Mouse (Mus musculus): Measurements from ENCODE around the gene Cblb. TPM values are rescaled to one million over a fixed set of nuclear protein-coding genes. Genes with fewer than 3 reads are reported as not detected.

The Cblb gene
- total RNA-seq, 2 experiments from 2014 or later: 20.3 to 21.9 TPM

DNA sequence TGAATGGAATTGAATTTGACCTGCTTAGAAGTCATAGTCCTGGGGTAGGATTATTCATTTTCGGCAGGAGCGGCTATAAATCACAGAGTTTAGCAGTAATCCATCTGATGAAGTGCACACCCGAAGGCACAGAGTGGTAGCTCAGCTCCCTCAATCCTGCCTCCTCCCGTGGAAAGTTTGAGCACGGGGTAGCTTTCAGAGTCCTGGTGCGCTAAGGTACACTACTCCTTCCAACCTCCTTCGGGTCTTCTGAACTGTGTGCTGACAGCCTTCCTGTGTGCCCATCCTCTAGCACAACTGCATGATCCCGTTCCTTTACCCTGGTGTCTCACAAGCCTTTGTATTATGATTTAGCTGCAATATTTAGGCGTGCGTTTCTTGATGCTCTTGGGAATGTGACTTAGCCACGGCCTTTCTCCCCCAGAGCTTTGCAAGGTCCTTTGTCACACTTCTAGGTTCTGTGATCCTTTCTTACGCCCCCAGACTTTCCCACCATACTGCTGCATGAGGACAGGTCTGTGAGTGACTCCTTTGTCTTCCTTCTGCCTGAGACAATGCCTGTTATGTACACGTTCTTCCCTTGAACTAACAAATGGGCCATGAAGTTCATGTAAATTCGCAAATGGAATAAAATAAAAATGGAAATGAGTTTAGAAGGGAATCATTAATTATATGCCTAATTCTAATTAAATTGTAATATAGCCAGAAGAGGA lies 11.8 kb downstream of the Cblb start:
- TF ChIP-seq CTCF (IDR thresholded peaks at IDR 0.05): no peak
- intact Hi-C loops (cut with DNase I): no loop called here
- no peak overlapping the region for H3K27ac ChIP-seq
- DNase-seq (ENCODE audit: extremely low spot score in 1 of 2, low spot score in 2 of 2): no peak
- no peak overlapping the region for H3K4me3 ChIP-seq

DNA sequence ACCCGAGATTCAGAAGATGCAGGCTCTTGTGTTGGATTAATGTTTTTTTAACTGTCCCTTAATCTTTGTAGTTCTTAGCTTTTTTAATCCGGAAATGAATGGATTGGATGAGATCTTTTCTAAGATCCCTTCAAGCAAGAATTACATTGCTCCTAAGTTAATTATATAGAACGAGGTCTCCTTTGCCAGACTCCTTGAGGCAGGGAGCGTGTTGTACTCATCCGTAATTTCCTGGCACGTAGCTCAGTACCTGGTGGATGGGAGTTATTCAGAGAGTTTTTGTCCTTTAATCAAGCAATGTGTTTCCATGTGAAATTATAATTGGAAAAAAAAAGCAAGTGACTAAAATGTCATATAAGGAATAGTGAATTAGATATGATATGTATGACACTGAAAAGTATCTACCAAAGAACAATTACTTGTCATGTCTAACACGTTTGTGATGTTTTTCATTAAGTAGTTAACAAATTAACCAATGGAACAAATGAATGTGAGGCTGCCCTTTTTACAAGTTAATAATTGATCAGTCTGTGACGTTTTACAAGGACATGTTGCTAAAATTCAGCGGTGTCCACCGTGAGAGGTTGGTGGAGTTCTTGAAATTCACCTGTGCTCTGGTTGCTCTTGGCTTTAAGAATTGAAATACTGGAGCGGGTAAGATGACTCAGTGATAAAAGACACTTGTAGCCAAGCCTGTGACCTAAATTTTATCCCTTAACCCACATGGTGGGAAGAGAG lies 12.5 kb downstream of the Cblb start:
- TF ChIP-seq CTCF (IDR thresholded peaks at IDR 0.05): no peak
- no peak overlapping the region for H3K4me3 ChIP-seq
- no peak overlapping the region for H3K27ac ChIP-seq
- intact Hi-C loops (cut with DNase I): no loop called here
- DNase-seq (ENCODE audit: extremely low spot score in 1 of 2, low spot score in 2 of 2): no peak

DNA sequence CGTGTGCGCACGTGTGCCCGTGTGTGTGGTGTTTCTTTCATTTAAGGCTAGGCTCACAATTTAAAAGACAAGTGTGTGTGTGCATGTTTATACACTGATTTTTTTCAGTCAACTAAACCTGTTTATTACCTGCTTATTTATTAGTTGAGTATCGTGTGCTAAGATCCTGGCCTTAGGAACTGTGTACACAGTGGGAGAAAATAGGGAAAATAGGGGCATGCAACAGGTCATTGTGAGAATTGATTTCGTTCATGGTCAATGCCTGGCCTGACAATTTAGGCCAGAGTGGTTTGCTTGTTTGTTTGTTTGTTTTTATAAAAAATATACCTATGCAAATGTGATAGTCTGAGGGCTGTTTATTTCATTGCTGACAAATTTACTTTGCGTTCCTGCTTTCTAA lies 13.5 kb downstream of the Cblb start:
- TF ChIP-seq CTCF (IDR thresholded peaks at IDR 0.05): no peak
- no peak overlapping the region for H3K4me3 ChIP-seq
- no peak for DNase-seq (ENCODE audit: extremely low spot score in 1 of 2, low spot score in 2 of 2)
- intact Hi-C loops (cut with DNase I): no loop called here
- no peak overlapping the region for H3K27ac ChIP-seq

DNA sequence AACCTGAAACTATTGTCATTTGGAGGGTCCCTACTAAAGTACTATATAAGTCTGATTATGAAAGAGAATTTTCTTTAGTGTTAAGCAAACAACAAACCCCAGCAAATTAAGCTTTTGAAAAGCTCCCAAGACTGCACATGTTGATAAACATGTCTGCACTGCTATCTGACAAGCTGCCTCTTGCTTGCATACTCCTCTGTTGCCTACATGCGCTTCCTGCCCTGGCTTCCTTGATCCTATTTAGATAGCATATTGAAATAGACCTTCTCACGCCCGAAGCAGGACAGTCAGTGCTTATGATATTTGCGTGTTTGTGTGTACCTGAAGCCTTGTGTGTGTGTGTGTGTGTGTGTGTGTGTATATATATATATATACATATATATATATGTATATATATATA lies 14.0 kb downstream of the Cblb start:
- intact Hi-C loops (cut with DNase I): no loop called here
- H3K27ac ChIP-seq: no peak overlapping the region
- DNase-seq (ENCODE audit: extremely low spot score in 1 of 2, low spot score in 2 of 2): no peak
- TF ChIP-seq CTCF (IDR thresholded peaks at IDR 0.05): no peak
- no peak overlapping the region for H3K4me3 ChIP-seq

DNA sequence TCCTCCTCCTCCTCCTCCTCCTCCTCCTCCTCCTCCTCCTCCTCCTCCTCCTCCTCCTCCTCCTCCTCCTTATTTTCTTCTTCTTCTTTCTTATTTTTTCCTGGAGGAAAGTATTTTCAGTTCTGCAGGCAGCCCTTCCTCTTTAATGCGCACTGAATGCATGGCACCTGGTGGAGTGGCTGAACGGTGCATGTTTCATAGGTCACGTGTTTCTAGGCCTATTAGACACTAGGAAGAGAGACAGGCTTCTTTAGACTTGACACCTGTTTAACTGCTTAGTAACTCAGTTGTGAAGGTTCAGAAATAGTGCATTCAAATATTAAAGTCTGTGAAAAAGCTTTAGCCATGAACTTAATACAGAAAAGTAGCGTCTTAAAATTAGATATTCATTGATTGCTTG lies 15.4 kb downstream of the Cblb start:
- Histone ChIP-seq H3K27ac (no peak overlapping the region), H3K4me3 (no peak overlapping the region)
- intact Hi-C loops (cut with DNase I): no loop called here
- no peak for DNase-seq (ENCODE audit: extremely low spot score in 1 of 2, low spot score in 2 of 2)
- no peak for TF ChIP-seq CTCF (IDR thresholded peaks at IDR 0.05)

DNA sequence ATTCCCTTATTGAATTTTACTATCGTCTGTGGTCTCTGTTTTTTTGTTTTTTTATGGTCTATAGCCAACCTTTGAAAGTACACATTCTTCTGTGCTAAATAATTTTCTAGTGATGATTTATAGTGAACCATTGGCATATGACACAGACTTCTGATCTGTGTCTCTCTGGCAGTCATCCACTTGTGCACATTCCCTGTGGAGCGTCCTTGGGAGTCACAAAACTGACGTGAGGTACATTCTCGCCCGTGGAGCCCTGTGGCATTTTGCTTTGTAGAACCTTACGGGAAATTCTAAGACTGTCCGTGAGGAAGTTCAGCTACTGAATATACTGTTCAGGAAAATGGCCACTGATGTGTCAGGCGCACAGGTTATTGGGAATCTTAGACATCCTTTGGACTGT lies 20.1 kb downstream of the Cblb start:
- intact Hi-C loops (cut with DNase I): no loop called here
- no peak overlapping the region for H3K27ac ChIP-seq
- no peak for TF ChIP-seq CTCF (IDR thresholded peaks at IDR 0.05)
- DNase-seq (ENCODE audit: extremely low spot score in 1 of 2, low spot score in 2 of 2): no peak
- no peak overlapping the region for H3K4me3 ChIP-seq

DNA sequence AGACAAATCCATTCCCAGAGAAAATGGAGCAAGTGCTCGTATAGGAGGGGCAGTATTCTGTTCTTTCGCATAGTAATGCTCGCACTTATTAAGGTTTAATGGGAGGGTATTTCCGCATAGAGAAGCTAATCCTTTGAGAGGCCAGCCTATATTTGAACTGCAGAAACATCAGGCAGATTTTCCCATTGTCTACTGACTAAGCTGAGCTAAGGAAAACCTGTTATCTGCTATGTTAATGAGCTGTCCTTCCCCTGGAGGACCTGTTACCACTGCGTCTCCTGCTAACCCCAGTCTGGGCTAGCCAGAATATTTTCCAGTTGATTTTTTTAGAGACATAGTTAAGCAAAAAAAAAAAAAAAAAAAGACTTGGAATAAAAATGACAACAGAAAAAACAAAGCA lies 21.7 kb downstream of the Cblb start:
- DNase-seq (ENCODE audit: extremely low spot score in 1 of 2, low spot score in 2 of 2): no peak
- H3K4me3 ChIP-seq: no peak overlapping the region
- no peak for TF ChIP-seq CTCF (IDR thresholded peaks at IDR 0.05)
- intact Hi-C loops (cut with DNase I): no loop called here
- H3K27ac ChIP-seq: no peak overlapping the region

DNA sequence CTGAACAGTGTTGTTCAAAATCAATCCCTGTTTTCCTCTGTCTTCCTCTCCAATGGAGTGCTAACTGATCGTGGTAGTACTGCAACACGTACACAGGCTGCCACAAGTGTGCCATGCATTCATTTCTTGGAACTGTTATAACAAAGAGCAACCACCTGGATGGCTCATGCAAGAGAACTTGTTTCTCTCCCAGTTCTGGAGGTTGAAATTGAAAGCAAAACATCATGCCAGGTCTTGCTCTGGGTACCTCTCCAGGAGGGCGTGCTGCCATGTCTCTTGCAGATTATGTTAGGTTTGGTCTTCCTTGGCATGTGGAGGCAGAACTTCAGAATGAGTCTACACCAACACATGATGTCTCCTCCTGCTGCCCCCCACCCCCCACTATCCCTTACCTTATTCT lies 24.2 kb downstream of the Cblb start:
- no peak for TF ChIP-seq CTCF (IDR thresholded peaks at IDR 0.05)
- no peak for DNase-seq (ENCODE audit: extremely low spot score in 1 of 2, low spot score in 2 of 2)
- Histone ChIP-seq H3K4me3 (no peak overlapping the region), H3K27ac (no peak overlapping the region)
- intact Hi-C loops (cut with DNase I): no loop called here

DNA sequence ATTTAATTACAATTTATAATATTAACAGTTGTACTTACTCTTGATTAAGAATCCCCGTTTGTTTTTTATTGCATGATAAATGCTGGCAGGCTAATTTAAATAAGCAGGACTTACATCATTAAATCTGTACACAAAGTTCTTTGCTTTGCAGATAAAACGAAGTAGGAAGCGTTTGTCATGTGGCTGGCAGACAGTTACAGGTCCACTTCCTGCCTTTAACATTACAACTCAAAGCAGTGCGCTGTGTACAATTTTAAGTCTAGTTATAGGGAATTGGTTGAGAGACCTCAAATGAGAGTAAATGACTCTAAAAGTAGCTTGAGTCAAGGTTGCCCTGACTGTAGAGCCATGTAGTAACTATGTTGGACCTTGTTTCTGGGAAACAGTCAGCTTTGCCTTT lies 25.1 kb downstream of the Cblb start:
- no peak overlapping the region for H3K4me3 ChIP-seq
- no peak for TF ChIP-seq CTCF (IDR thresholded peaks at IDR 0.05)
- intact Hi-C loops (cut with DNase I): no loop called here
- no peak overlapping the region for H3K27ac ChIP-seq
- no peak for DNase-seq (ENCODE audit: extremely low spot score in 1 of 2, low spot score in 2 of 2)

DNA sequence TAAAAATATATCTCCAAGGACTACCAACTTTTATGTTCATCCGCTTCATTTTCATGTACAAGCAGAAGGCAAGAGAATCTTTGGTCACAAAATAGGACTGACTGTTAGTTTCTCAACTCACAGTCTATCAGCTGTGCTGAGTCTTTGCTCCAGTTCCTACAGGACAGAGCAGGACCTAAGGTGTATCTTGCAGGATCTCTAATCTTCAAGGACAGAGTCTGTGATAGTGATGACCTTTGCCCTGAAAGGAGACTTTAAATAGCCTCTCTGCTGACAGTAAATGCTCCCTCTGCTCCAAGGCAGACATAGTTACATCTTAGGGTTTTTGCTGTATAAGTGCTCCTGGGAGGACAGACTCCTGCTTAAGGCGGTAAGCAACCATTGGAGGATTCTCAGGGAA lies 26.3 kb downstream of the Cblb start:
- no peak for DNase-seq (ENCODE audit: extremely low spot score in 1 of 2, low spot score in 2 of 2)
- Histone ChIP-seq H3K27ac (no peak overlapping the region; the same call in 1 of the 2 replicates), H3K4me3 (no peak overlapping the region)
- TF ChIP-seq CTCF (IDR thresholded peaks at IDR 0.05): no peak
- intact Hi-C loops (cut with DNase I): no loop called here

DNA sequence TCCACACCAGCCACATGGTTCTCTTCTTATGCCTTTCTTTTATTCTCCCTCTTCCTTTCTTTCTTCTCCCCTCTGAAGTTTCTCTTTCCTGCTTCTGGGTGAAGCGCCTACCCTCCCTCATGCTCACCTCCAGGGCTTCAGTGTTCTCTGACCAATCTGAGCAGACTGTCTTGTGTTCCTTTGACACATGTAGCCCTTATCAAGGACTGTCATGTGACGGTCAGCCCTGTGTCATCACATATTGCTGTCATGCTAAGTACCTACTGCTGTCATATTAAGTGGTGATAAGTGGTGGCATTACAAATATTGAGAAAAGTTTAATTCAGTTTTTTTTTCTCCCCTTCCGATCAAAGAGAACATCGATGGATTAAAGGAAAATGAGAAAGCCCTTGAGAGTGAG lies 28.5 kb downstream of the Cblb start:
- intact Hi-C loops (cut with DNase I): no loop called here
- Histone ChIP-seq H3K27ac (no peak overlapping the region), H3K4me3 (no peak overlapping the region)
- TF ChIP-seq CTCF (IDR thresholded peaks at IDR 0.05): no peak
- no peak for DNase-seq (ENCODE audit: extremely low spot score in 1 of 2, low spot score in 2 of 2)

DNA sequence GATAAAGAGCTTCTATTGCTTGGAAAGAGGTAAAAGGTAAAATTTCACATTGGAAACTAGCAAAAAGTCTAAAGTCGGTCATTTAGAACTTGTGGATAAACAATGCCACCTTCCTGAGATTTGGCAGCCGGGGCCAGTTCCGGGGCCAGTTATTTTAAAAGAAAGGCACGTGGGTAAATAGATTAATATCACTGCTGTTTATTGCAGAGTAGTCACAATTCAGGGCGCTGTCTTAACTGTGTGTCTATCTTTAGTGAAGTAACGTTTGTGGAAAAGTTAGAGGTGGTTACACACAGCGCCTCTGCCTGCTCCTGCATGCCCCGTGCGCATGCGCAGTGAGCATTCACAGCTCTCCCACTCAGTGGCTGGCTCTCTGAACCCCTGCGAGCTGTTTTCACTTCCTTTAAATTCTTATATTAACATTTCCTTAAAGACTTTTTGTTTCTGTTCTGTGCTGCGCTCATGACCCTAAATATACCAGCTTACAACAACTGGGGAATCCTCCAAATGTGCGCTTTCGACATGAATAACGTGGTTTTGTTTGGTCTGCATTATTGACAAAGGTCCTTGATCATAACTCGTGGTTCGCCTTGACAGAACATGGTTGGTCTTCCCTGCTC lies 29.2 kb downstream of the Cblb start:
- Histone ChIP-seq H3K4me3 (no peak overlapping the region), H3K27ac (peak overlapping the region; percentile 10; the same call in 1 of the 2 replicates)
- peak; percentile 32 for DNase-seq (ENCODE audit: extremely low spot score in 1 of 2, low spot score in 2 of 2)
- intact Hi-C loops (cut with DNase I): no loop called here
- TF ChIP-seq CTCF (IDR thresholded peaks at IDR 0.05): no peak

Data from left cerebral cortex, adult 2 months (tissue).